Mouse (Mus musculus): ENCODE measurements around the gene Ace. TPM values are rescaled to one million over a fixed set of nuclear protein-coding genes. Genes with fewer than 3 reads are reported as not detected.
"Not testable (repeated sequence)": the region's sequence is repeated elsewhere in the genome, so short reads cannot be mapped to it uniquely, and the experiment has no call there.

The Ace gene
- polyA plus RNA-seq, 1 experiment from 2014 or later = 1.3 TPM

DNA sequence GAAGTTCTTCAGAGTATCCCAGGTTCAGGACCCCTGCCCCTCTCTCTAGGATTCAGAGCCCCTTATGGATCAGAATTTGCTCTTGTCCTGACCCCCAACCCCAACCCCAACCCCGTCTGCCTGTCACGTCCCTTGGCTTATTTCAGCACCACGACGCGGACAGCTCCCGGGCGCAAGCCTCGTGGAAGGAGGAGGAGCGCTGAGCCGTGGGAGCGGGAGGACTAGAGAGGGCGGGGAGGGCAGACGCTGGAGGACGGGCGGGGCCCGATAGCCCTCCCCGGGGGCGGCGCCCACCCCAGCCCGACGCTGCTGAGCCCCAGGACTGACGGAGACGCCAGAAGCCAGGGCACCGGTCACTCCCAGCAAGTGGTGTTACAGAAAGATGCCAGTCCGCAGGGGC is 40.1 kb downstream of the Ace start, which contains the start of gene Kcnh6:
Gene Kcnh6 (plus strand): TSS at position 304 of the 400 bp plus-strand sequence.
- Histone ChIP-seq H3K9ac (no peak within 1 kb of the TSS), H3K9me3 (replicated peaks) (no peaks in the 10 kb centered on the region), H3K27me3 (peaks cover 26% of the 10 kb centered on the region), H3K27ac (no peak within 1 kb of the TSS), H3K4me1 (peaks cover 23% of the 10 kb centered on the region), H3K4me3 (peak within 1 kb of the TSS; percentile 22), H3K36me3 (no peaks in the 10 kb centered on the region), H3K4me2 (replicated peaks) (peak within 1 kb of the TSS; percentile 51)
- ATAC-seq (ENCODE audit: low FRiP score) = no peak
- WGBS = 0% methylated on average over 20 of the region's 25 CpGs

DNA sequence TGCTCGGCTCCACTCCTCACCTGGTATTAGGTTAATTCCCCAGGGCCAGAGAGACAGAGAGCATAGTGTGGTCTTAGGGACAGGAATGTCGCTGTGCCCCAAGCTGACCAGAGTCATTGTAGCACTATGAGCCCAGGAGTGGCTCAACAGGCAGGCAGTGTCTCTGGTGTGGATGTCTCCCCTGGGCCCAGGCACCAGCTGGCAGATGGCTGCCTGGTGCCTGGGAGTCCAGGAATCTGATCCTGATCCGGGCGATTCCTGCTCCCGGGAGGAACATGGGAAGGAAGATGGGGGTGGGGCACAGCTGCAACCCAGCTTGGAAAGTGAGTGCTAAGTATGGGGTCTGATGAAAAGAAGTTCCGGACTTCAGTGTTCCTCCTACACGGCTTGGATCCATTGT is 45.0 kb downstream of the Ace start:
- ATAC-seq (ENCODE audit: low FRiP score) = no peak
- no peak overlapping the region for H3K4me2 ChIP-seq (replicated peaks)
- no peaks in the 10 kb centered on the region for H3K9me3 ChIP-seq (replicated peaks)
- H3K4me1 ChIP-seq = peaks cover 24% of the 10 kb centered on the region
- no peak overlapping the region for H3K27ac ChIP-seq
- 47% methylated on average over 7 of the region's 7 CpGs for WGBS
- no peak overlapping the region for H3K9ac ChIP-seq
- peaks cover 22% of the 10 kb centered on the region for H3K27me3 ChIP-seq
- H3K4me3 ChIP-seq = no peak overlapping the region
- H3K36me3 ChIP-seq = no peaks in the 10 kb centered on the region

DNA sequence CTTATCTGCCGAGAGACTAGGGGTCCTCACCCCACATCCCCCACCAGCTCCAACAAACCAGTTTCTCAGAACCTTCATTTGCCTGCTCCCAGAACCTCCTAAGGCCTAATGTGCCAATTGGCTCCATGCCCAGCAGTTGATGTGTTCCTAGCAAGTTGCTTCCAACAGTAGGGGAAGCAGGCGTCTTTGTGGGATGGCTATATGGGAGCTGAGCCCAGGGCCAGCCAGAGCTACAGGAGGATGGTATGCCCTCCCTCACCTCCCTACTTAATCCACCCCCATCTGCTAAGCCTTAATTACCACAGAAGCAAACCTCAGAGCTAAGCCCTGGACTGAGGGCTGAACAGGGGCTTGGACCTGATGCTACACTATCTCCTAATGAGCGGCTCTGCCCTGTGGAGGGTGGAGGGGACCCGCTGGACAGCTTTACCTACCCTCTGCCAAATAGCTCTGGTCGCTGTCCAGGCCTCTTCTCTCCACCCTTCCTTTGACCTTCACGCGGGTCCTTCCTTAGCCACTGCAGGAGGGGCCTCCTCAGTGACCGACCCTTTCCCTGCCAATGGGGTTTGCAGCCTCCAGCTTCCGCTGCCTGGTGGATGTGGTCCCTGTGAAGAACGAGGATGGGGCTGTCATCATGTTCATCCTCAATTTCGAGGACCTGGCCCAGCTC is 45.9 kb downstream of the Ace start:
- Histone ChIP-seq H3K4me3 (no peak overlapping the region), H3K36me3 (no peaks in the 10 kb centered on the region), H3K27me3 (peaks cover 19% of the 10 kb centered on the region), H3K9me3 (replicated peaks) (no peaks in the 10 kb centered on the region), H3K27ac (no peak overlapping the region), H3K4me2 (replicated peaks) (no peak overlapping the region), H3K9ac (no peak overlapping the region), H3K4me1 (peaks cover 19% of the 10 kb centered on the region)
- ATAC-seq (ENCODE audit: low FRiP score) = no peak
- WGBS = 70% methylated on average over 11 of the region's 11 CpGs

DNA sequence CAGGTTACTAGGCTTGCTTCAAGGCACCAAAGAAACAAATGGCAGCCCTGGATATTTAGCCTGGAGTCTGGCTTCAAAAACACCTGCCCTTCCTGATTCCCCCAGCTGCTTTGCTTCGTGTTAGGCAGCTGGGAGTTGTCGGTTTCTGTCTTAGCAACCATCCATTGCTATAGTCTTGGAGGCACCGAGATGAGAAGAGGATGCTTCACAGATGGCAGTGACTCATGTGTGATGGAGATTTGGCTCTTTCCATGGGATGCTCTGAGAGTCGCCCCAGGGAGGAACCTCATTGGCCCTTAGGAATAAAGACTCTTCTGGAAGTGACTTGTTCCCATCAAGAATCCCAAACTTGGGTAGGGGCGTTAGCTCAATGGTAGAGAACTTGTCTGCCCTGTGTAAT is 48.7 kb downstream of the Ace start:
- no peak overlapping the region for H3K4me2 ChIP-seq (replicated peaks)
- H3K9me3 ChIP-seq (replicated peaks) = no peaks in the 10 kb centered on the region
- H3K4me1 ChIP-seq = peaks cover 24% of the 10 kb centered on the region
- H3K4me3 ChIP-seq = no peak overlapping the region
- no peak overlapping the region for H3K27ac ChIP-seq
- no peak overlapping the region for H3K9ac ChIP-seq
- H3K27me3 ChIP-seq = peaks cover 25% of the 10 kb centered on the region
- H3K36me3 ChIP-seq = no peaks in the 10 kb centered on the region
- 85% methylated on average over 5 of the region's 5 CpGs for WGBS
- no peak for ATAC-seq (ENCODE audit: low FRiP score)

DNA sequence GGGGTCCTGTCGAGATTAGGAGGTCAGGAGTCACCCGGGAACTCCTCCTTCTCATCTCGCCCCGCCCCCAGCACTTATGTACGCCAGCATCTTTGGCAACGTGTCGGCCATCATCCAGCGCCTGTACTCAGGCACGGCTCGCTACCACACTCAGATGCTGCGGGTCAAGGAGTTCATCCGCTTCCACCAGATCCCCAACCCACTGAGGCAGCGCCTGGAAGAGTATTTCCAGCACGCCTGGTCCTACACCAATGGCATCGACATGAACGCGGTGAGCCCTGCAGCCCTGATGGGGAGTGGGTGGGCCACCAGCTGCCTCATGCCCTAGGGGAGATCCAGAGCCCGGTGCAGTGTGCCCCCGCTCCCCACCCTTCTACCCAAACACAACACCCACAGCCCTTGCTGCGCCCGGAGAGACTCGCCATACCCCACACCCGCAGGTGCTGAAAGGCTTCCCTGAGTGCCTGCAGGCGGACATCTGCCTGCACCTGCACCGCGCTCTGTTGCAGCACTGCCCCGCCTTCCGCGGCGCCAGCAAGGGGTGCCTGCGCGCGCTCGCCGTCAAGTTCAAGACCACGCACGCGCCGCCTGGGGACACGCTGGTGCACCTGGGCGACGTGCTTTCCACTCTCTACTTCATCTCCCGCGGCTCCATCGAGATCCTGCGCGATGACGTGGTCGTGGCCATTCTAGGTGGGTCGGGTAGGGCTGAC is 52.5 kb downstream of the Ace start:
- WGBS = under 1% methylated on average over 50 of the region's 50 CpGs
- peaks cover 32% of the 10 kb centered on the region for H3K27me3 ChIP-seq
- H3K36me3 ChIP-seq = no peaks in the 10 kb centered on the region
- H3K4me2 ChIP-seq (replicated peaks) = peak overlapping the region; percentile 80
- peaks cover 14% of the 10 kb centered on the region for H3K4me1 ChIP-seq
- H3K27ac ChIP-seq = no peak overlapping the region
- H3K9me3 ChIP-seq (replicated peaks) = no peaks in the 10 kb centered on the region
- peak overlapping the region; percentile 65; the same call in 1 of the 2 replicates for H3K9ac ChIP-seq
- H3K4me3 ChIP-seq = peak overlapping the region; percentile 40
- ATAC-seq (ENCODE audit: low FRiP score) = peak; percentile 72

DNA sequence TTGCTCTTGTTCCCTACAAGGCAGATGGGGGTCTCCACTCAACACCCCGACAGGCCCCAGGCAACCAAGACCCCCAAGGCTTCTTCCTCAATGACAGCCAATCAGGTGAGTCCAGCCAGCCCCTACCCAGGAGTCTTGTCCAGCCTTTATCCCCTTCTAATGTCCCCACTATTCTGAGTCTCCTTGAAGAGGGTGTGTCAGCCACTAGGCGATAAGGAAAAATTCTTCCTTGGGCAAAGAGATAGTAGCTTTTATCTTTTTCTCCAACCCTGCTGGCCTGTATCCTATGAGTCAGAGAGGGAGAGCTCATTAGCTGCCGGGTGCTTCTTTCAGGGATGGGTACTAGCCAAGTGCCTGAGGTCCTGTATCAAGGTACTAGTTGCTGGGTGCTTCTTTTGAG is 58.0 kb downstream of the Ace start:
- WGBS = 91% methylated on average over 3 of the region's 3 CpGs
- 0 out of 2 replicates have a peak, but pooled peaks cover 1% of the 10 kb centered on the region for H3K4me1 ChIP-seq

DNA sequence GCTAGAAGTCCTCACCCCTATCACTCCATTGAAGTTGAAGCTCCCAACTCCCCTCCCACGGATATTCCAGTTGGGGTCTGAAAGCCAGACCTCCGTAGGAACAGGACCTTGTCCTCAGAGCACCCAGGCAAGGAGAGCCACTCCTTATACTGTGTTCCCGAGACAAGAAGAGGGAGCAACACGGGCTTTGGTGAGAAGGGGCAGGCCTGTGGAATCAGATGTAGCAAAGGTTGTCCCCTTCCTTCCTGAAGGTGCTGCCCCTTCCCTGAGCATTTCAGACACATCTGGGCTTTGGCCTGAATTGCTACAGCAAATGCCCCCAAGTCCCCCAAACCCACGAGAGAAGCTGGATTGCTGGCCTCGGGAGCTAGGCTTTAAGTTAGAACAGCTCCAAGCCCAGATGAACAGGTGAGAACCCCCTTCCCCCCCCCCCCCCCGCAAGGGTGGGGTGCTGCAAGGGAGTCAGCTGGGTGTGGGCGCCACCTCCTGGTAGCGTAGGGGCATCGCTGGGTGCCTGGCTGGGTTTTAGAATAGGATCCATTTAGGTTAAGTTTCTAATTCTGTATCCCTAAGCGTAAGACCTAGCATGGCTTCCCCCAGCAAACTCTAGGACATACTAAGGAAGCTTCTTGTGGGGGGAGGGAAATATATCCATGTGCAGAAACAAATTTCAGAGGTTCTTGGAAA is 58.9 kb downstream of the Ace start:
- H3K36me3 ChIP-seq = no peaks in the 10 kb centered on the region
- H3K9me3 ChIP-seq (replicated peaks) = no peaks in the 10 kb centered on the region
- H3K9ac ChIP-seq = no peak overlapping the region
- no peak overlapping the region for H3K4me3 ChIP-seq
- H3K4me1 ChIP-seq = no peaks in the 10 kb centered on the region
- peaks cover 5% of the 10 kb centered on the region; the same call in 1 of the 2 replicates for H3K27me3 ChIP-seq
- WGBS = 36% methylated on average over 11 of the region's 11 CpGs
- no peak overlapping the region for H3K4me2 ChIP-seq (replicated peaks)
- H3K27ac ChIP-seq = no peak overlapping the region
- ATAC-seq (ENCODE audit: low FRiP score) = no peak

More for the DNA sequence above, 58.0 kb downstream of the Ace start:
- Histone ChIP-seq H3K36me3 (no peaks in the 10 kb centered on the region), H3K9ac (no peak overlapping the region), H3K27ac (no peak overlapping the region), H3K4me2 (replicated peaks) (no peak overlapping the region), H3K27me3 (peaks cover 13% of the 10 kb centered on the region), H3K4me3 (no peak overlapping the region), H3K9me3 (replicated peaks) (no peaks in the 10 kb centered on the region)
- no peak for ATAC-seq (ENCODE audit: low FRiP score)

DNA sequence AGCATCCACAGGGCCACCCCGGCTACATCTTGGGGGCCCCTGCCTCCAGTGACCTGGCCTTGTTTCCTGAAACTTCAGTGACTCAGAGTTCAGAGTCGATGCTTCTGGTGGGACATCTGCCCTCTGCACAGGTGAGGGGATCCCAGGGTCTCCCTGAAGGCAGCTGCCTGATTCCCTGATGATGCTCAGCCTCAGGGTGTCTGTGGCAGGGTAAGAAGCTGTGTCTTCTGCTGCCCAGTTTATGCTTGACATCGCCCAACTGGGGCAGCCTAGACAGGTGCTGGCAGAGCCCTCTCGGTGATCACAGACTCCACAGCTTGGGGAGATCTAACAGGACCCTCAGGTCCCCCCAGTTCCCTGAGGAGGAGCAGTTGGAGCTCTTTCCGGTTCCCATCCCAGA is 59.9 kb downstream of the Ace start:
- Histone ChIP-seq H3K4me1 (no peaks in the 10 kb centered on the region), H3K9ac (no peak overlapping the region), H3K4me2 (replicated peaks) (no peak overlapping the region), H3K27ac (no peak overlapping the region), H3K4me3 (no peak overlapping the region), H3K36me3 (no peaks in the 10 kb centered on the region), H3K27me3 (no peaks in the 10 kb centered on the region), H3K9me3 (replicated peaks) (no peaks in the 10 kb centered on the region)
- 94% methylated on average over 5 of the region's 5 CpGs for WGBS
- no peak for ATAC-seq (ENCODE audit: low FRiP score)

DNA sequence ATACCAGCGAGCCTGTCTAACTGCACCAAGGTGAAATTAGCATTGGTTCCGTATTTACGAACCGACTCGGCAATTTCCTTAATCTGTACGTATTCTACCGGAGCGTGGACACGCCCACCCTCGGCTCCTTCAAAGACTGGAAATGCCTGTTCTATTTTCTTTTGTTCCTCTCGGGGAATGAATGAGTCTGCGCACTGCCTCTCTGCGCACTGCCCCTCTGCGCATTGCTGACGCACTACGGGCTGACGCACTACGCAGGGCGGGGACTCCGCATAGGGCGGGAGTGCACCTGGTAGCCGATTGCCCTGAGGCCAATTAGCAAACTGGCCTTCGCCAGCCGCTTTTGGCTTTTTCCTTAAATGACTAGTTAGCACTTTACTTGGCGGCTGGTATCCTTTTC is 64.3 kb downstream of the Ace start:
- not testable (repeated sequence) for H3K27me3 ChIP-seq; H3K9me3 ChIP-seq (replicated peaks); H3K4me1 ChIP-seq; H3K9ac ChIP-seq; ATAC-seq (ENCODE audit: low FRiP score); H3K36me3 ChIP-seq
- H3K27ac ChIP-seq = peak overlapping the region; percentile 76
- peak overlapping the region; percentile 35 for H3K4me3 ChIP-seq
- WGBS = 38% methylated on average over 14 of the region's 25 CpGs
- H3K4me2 ChIP-seq (replicated peaks) = peak overlapping the region; percentile 38

DNA sequence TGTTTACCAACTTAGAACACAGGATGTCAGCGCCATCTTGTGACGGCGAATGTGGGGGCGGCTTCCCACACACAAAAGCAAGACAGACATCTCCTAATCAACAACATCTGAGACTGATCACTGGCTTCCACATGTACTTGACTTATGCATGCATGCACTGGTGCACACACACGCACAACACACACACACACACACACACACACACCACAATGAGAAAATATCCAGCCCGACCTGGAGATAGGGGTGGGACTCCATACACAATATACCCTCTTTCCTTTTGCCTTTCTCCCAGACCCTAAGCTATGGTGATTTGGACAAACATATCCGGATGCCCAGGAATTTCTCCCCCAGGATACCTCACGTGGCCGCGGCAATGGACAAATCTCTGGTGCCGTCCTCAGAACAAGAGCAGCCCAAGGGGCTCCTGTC is 65.8 kb downstream of the Ace start:
- 39% methylated on average over 11 of the region's 11 CpGs for WGBS
- Histone ChIP-seq H3K27ac (peak overlapping the region; percentile 62), H3K9me3 (replicated peaks) (no peaks in the 10 kb centered on the region), H3K4me2 (replicated peaks) (peak overlapping the region; percentile 40), H3K4me1 (peaks cover 15% of the 10 kb centered on the region), H3K36me3 (no peaks in the 10 kb centered on the region), H3K9ac (peak overlapping the region; percentile 37), H3K27me3 (no peaks in the 10 kb centered on the region), H3K4me3 (no peak overlapping the region)
- no peak for ATAC-seq (ENCODE audit: low FRiP score)

DNA sequence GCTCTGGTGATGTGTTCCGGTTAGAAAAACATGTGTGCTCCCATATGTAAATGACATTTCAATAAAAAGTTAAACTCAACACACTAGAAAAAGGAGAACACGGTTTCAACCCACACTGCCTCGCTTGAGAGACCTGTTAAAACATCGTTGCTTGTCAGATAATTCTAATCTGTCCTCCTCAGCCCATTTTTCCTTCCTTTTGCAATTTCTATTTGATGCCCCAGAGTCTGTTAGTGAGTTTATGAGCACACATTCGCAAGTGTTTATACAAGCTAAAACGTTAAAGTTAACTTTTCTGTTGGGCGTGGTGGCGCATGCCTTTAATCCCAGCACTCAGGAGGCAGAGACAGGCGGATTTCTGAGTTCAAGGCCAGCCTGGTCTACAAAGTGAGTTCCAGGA is 67.2 kb downstream of the Ace start:
- H3K9me3 ChIP-seq (replicated peaks) = no peaks in the 10 kb centered on the region
- no peaks in the 10 kb centered on the region for H3K36me3 ChIP-seq
- H3K4me3 ChIP-seq = no peak overlapping the region
- no peak overlapping the region for H3K4me2 ChIP-seq (replicated peaks)
- ATAC-seq (ENCODE audit: low FRiP score) = no peak
- no peaks in the 10 kb centered on the region for H3K27me3 ChIP-seq
- H3K4me1 ChIP-seq = peaks cover 27% of the 10 kb centered on the region
- no peak overlapping the region for H3K9ac ChIP-seq
- no peak overlapping the region for H3K27ac ChIP-seq
- WGBS = 86% methylated on average over 9 of the region's 9 CpGs
